ENCODE assay signal across 9 mouse cellular contexts in genomic region chr7:80754086-80754485, GRCm38 (mm10).
DNase-seq lines count a peak whose midpoint lies in the region; ATAC-seq and TF ChIP-seq lines count a peak whose summit lies in the region.
"Had no signal": no experiment of that assay in that cellular context is flagged by ENCODE, and none has a peak within 500 bp of the region (broad histone marks: within the 10 kb centered on the region; RNA-seq: fewer than 3 reads in every experiment).

No protein-coding gene starts in this region.

- H3K27ac ChIP-seq in bone marrow, adult 2 months (ENCODE audit: control insufficient read depth, insufficient read depth, low read depth, low read length, poor library complexity), result peak overlapping the region; percentile 64

- WGBS in bone marrow, adult 2 months, result 21% methylated on average over 2 of the region's 2 CpGs
- 63% methylated on average over 2 of the region's 2 CpGs for WGBS in lung, adult 2 months

- ATAC-seq in erythroid progenitor cell, adult 5-6 weeks (replicated peaks; ENCODE audit: low FRiP score, poor library complexity, severe bottlenecking), result no peak
- ATAC-seq: inflammation-experienced regulatory T-cells, adult 6 months; midbrain, embryonic 16.5 days had no signal

- no peak overlapping the region for H3K4me3 ChIP-seq in bone marrow, adult 2 months (replicated peaks; ENCODE audit: control insufficient read depth, low read depth, low read length)
- no peak overlapping the region for H3K4me3 ChIP-seq in lung, adult 2 months (replicated peaks; ENCODE audit: extremely low read depth, low read depth, low read length)
- H3K4me3 ChIP-seq in myocyte, result no peak overlapping the region

- H3K4me1 ChIP-seq in bone marrow, adult 2 months (ENCODE audit: control insufficient read depth, insufficient read depth, low read length), result peaks cover 6% of the 10 kb centered on the region
- H3K4me1 ChIP-seq in lung, adult 2 months (ENCODE audit: control insufficient read depth, insufficient read depth, low read length), result peaks cover 13% of the 10 kb centered on the region

- DNase-seq in kidney, adult 9 months, result peak; percentile 40
- DNase-seq in kidney, postnatal 4 days, result no peak
- peak; percentile 61 for DNase-seq in lung, adult 2 months
- DNase-seq in urinary bladder, postnatal 10 days (ENCODE audit: low spot score), result no peak

- no peak for TF ChIP-seq CTCF in bone marrow, adult 2 months (IDR thresholded peaks at IDR 0.05; ENCODE audit: control insufficient read depth, insufficient read depth, low read length)
- no peak for TF ChIP-seq CTCF in lung, adult 2 months (IDR thresholded peaks at IDR 0.05; ENCODE audit: insufficient read depth, low read length)

- TF ChIP-seq POLR2A in bone marrow, adult 2 months (IDR thresholded peaks at IDR 0.05; ENCODE audit: borderline replicate concordance, control insufficient read depth, low read depth, low read length), result no peak
- TF ChIP-seq POLR2A in lung, adult 2 months (IDR thresholded peaks at IDR 0.05; ENCODE audit: borderline replicate concordance, extremely low read depth, low read depth, low read length), result no peak
- no peak for TF ChIP-seq POLR2A in myocyte (IDR thresholded peaks at IDR 0.05; ENCODE audit: insufficient read length, low read depth)

- peaks cover 58% of the 10 kb centered on the region for H3K36me3 ChIP-seq in myocyte (ENCODE audit: control insufficient read depth, insufficient read depth)

- H3K27me3 ChIP-seq in myocyte (ENCODE audit: control insufficient read depth, insufficient read depth, insufficient read length), result no peaks in the 10 kb centered on the region

- no peaks in the 10 kb centered on the region for H3K79me2 ChIP-seq in myocyte (ENCODE audit: control insufficient read depth, insufficient read depth)

- H3K4me2 ChIP-seq in myocyte (ENCODE audit: low read depth), result peak overlapping the region; percentile 7

- no peak overlapping the region for H3ac ChIP-seq in myocyte (ENCODE audit: control insufficient read depth, insufficient read length)

TF ChIP-seq in myocyte, 11 proteins besides CTCF, POLR2A, EP300 and RAD21:
- TF ChIP-seq E2F4 (IDR thresholded peaks at IDR 0.05; ENCODE audit: insufficient read depth) (no peak), MYOG (IDR thresholded peaks at IDR 0.05; ENCODE audit: control insufficient read depth in 1 of 3, insufficient read depth in 1 of 3, insufficient read length in 2 of 3, low read depth in 2 of 3) (no peak), SRF (IDR thresholded peaks at IDR 0.05; ENCODE audit: control insufficient read depth, insufficient read length, low read depth) (no peak), MAX (IDR thresholded peaks at IDR 0.05; ENCODE audit: low read depth) (no peak)

Comparison
In these comparisons a context has a peak if more than half of its experiments do, and no peak if none do; other contexts are left out.
1. DNase-seq: peak in kidney, adult 9 months (single experiment) and lung, adult 2 months (single experiment); none in kidney, postnatal 4 days (0 of 2) and urinary bladder, postnatal 10 days (single experiment).